Mouse (Mus musculus) lung, postnatal 10 days (tissue): ENCODE measurements around the gene Epb41l2.

Source experiments
- DNase-seq: peaks from one replicate; pipeline ENCODE4 v3.0.0; 2021

Epb41l2 gene

DNA sequence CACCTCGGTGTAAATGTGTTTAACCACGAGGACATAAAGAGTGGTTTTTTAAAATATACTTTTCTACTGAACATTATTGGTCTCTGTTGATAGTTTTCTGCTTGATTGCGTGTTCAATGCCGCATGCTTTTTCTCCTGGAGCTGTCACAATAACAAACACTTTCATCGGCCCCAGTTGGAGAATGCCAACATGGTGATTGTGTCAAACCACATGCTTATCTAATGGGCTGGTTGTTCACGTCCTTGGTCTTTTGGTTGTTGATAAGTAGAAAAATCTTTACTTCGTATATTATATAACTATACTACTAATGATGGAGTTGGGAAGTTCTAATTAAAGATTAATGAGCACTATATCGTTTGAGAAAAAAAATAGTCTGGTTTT lies 78.7 kb downstream of the Epb41l2 start:
- no peak for DNase-seq

- no peak for DNase-seq
These were observed 79.6 kb downstream of the Epb41l2 start for GRCm38 (mm10) chr10:25439163-25439562.

- no peak for DNase-seq
These were observed 80.3 kb downstream of the Epb41l2 start for GRCm38 (mm10) chr10:25439856-25440255.

GRCm38 (mm10) chr10:25441405-25441804 lies 81.8 kb downstream of the Epb41l2 start:
- DNase-seq = no peak

DNA sequence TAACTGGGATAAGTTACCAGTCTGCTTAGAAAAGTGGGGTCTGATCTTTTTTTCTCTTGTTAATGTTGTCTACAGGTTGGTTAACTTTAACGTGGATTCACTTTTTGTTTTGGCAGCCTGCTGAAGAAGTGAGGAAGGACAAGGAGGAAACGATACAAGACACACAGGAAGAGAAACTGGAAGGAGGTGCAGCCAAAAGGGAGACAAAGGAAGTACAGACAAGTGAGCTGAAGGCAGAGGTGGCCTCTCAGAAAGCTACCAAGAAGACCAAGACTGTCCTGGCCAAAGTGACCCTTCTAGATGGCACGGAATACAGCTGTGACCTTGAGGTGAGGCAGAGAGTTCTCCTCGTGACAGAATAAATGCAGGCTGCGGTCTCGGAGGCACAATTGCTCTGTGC lies 84.0 kb downstream of the Epb41l2 start:
- no peak for DNase-seq

DNA sequence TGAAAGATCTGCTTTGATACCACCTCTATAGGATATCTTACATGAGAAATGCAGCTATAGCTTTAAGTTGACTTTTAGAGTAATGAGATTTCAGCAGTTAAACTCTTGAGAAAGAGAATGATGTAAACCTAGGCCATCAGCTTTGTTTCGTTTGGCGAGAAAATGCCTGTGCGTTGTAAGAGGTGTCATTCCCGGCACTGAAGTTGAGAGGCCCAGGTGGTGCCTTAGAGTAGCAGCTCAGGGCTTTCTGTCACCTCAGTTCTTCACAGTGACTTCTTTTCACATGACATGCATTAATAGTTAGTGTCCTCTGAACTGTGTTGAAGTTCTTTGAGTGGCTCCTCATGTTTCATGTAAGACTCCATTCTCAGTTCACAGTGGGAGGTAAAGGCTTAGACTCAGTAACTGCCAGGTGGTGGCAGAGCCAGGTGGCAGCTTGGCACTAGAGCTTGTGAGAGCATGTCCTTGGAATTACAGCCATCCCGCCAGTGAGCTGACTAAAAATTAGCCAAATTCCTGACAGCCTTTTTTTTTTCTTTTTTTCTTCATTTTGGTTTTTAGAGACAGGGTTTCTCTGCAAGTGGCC lies 84.7 kb downstream of the Epb41l2 start:
- DNase-seq = no peak

- peak; percentile 51 for DNase-seq
These were observed 87.4 kb downstream of the Epb41l2 start for GRCm38 (mm10) chr10:25446953-25447525.

DNA sequence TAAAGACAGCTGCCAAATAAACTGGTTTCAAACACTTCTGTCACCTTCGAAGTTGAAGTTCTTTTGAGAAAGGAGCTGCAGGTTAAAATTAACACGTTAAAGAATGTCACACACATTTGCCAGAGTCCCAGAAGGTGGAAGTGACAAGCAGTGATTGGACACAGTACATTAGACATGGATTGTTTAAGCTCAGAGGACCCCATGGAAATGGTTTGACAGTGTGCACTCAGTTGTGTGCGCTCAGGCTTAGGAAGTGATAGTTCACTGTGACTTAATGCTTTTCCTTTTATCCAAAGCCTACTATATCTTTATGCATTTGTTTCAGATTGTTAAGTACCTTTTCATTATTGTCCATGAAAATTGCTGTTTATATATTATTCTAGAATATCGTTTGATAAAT lies 89.1 kb downstream of the Epb41l2 start:
- no peak for DNase-seq

GRCm38 (mm10) chr10:25449312-25450020 lies 89.9 kb downstream of the Epb41l2 start:
- peak; percentile 68 for DNase-seq

- no peak for DNase-seq
These were observed 93.6 kb downstream of the Epb41l2 start for GRCm38 (mm10) chr10:25453150-25453549.

DNA sequence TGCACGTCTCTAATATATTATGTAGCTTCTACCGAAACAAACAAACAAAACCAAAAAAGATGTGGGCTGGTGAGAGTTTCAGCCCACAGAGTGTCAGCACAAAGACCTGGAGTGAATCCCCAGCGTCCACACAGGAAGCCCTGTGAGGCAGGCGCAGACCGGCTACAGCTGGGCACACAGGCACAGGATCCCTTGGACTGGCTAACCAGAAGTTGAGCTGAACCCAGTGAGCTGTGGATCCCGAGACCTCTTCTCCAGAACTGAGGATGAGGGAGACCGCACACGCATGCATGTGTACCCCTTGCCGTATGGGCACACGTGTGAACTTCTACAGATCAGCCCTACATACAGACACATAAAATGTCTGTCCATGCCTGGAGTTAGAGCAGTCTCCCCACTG lies 94.2 kb downstream of the Epb41l2 start:
- no peak for DNase-seq

- DNase-seq = no peak
These were observed 97.5 kb downstream of the Epb41l2 start for GRCm38 (mm10) chr10:25457118-25457517.

DNA sequence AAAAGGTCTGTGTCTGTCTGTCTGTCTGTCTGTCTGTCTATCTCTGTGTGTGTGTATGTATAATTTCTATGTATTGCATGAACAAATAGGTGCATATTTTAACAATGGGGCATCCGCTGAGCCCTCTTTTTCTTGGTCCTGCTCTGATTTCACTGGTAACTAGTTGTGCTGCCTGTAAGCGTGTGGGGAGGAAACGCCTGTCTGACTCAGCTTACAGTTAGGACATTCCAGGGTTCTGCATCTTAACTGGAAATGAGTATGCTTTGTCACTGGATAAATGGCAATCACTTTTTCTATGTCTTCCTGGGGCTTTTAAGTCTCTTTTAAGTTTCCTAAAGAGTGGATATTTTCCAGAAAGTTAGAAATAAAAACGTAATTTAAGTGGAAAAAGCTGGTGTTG lies 98.4 kb downstream of the Epb41l2 start:
- no peak for DNase-seq

GRCm38 (mm10) chr10:25461832-25462231 lies 102.2 kb downstream of the Epb41l2 start:
- DNase-seq = no peak

- no peak for DNase-seq
These were observed 103.1 kb downstream of the Epb41l2 start for GRCm38 (mm10) chr10:25462669-25463068.

DNA sequence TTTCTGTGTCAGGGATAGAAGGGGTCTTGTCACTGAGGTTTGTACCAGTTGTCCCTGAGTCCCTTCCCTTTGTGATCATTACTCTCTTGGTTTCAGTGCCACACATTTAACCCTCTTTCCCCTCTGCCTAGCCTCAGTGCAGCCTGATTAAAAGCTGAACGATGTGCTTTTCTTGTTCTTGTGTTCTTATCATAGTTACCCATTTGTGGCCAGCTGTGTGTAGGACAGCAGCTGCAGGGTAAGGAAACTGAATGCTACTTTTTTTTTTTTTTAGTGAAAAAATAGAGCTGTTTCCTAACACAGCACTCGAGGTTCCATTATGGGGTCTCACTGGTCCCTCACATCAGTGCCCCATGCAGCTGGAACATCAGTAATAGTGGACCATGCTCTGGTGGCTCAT lies 106.9 kb downstream of the Epb41l2 start:
- no peak for DNase-seq

- DNase-seq = no peak
These were observed 112.3 kb downstream of the Epb41l2 start for GRCm38 (mm10) chr10:25471944-25472343.

- DNase-seq = no peak
These were observed 120.1 kb downstream of the Epb41l2 start for GRCm38 (mm10) chr10:25479716-25480115.

GRCm38 (mm10) chr10:25482791-25483190 lies 123.2 kb downstream of the Epb41l2 start:
- DNase-seq = no peak

DNA sequence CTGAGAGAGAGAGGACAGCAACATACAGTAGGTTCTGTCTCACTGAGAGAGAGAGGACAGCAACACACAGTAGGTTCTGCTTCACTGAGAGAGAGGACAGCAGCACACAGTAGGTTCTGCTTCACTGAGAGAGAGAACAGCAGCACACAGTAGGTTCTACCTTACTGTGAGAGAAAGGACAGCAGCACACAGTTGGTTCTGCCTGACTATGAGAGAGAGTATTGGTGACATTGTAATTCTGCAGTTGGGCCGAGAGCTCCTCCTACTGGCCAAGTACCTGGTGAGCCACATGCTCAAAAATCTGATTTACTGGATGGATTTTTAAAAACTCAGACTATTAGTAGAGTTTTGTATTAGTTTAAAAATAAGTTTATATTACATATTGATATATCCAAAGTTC lies 128.9 kb downstream of the Epb41l2 start:
- peak; percentile 82 for DNase-seq

DNA sequence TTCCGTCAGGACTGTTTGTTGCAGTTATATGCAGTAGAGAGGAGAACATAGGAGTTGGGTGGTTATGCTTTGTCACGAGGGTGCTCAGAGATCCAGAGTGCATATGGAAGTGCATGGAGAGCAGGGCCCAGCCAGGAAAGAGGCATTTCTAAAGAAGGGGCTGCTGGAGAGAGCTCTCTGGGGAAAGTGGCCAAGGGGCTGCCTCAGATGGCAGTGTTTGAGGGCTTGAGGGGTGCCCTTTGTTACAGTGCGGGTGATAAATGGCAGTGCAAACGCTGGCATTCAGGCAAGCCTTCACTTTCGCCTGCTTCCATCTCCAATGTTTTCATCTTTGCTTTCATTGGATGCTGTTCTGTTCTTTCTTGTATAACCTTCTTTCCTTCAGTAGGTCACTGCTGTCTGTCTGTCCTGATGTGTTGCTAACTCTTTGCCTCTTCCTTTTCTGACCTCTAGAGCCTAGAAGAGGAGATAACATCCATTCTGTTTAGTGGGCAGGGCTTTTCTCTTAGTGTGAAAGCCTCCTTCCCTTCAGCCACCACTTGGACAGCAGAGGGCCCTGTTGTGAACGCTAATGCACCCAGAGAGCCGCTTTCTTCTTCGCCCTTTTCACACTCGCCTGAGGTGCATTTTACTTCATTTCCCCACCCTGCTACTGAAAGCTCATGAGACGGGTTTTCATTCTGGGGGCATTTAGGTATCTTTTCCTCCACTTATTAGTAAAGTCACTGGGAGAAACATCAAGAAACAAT lies 139.9 kb downstream of the Epb41l2 start:
- DNase-seq = no peak

DNA sequence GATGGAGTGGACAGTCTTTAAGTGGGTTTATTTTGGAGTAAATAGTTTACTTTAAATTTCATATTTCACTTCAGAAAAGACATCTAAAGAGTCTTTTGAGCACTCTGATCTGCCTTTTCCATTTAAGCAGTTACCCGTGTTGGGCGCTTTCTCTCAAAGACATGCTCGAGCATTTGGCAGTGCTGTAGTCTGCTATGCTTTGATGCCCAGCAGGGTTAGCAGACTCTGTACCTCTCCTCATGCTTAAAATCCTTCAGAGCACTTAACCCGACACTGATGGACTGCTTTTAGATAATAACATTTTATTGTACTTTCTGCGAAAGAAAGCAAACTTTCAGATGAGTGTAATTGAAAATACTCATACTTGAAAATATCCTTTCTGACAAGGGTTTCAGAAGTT lies 143.7 kb downstream of the Epb41l2 start:
- DNase-seq = no peak

DNA sequence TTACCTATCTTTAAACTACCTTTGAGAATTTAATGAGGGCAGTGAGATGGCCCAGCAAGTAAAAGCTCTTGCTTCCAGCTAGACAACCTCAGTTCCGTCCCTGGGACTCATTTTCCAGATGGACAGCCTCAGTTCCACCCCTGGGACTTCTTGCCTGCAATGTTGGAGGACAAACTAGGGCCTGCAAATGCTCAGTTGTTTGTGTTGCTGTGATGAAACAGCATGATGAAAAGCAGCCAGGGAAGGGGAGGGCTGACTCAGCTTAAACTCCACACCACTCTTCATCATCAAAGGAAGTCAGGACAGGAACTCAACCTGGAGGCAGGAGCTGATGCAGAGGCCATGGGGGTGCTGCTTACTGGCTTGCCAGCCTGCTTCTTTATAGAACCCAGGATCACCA lies 154.2 kb downstream of the Epb41l2 start:
- DNase-seq = no peak

DNA sequence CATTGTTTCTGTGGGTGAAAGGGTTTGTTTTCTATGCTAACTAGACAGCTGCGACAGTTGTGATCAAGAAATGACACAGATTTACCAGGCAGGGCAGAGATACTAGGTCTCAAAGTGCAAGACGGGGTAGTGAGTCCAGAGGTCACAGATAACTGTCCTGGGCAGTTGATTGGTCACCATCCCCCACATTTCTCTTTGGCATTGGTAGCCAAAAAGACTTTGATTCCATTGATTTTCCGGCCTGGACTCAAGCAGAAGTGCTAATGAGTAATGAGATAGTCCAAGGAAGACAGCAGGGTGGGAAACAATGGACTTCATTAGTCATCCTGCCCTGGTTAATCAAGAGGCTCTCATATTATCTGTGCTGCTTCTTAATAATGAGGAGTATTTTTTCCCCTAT lies 160.4 kb downstream of the Epb41l2 start:
- DNase-seq = no peak
